ENCODE assay signal across 8 mouse cellular contexts in genomic region chr11:94988780-94989561, GRCm38 (mm10). TPM values are rescaled to one million over a fixed set of nuclear protein-coding genes. Genes with fewer than 3 reads are reported as not detected.
DNase-seq lines count a peak whose midpoint lies in the region; ATAC-seq and TF ChIP-seq lines count a peak whose summit lies in the region.

No protein-coding gene starts in this region.

- DNase-seq in layer of hippocampus, adult 2 months (ENCODE audit: low spot score in 2 of 2), result peak in 1 of 2 experiments; percentile 39
- no peak for DNase-seq in layer of hippocampus, postnatal 25 days (ENCODE audit: extremely low spot score in 1 of 2, low spot score in 1 of 2)
- peak; percentile 72 for DNase-seq in Muller cell, postnatal 12 days (ENCODE audit: inconsistent ontology term)
- peak; percentile 89 for DNase-seq in fat pad, adult 2 months (ENCODE audit: extremely low read depth, low read depth, low spot score)
- peak; percentile 58 for DNase-seq in heart, postnatal 4 days
- DNase-seq in lung, postnatal 14 days, result peak; percentile 50
- DNase-seq in left cerebral cortex, adult 9 months (ENCODE audit: low spot score in 2 of 2), result no peak

- no peak for TF ChIP-seq CTCF in layer of hippocampus, adult 2 months (conservative IDR thresholded peaks at IDR 0.05)

- H3K4me3 ChIP-seq in layer of hippocampus, adult 2 months, result peak overlapping the region; percentile 94

- H3K27ac ChIP-seq in layer of hippocampus, adult 2 months, result peak overlapping the region; percentile 100

- no peak for ATAC-seq in megakaryocyte progenitor cell, adult 5-6 weeks (replicated peaks; ENCODE audit: poor library complexity)

RNA-seq across cellular contexts. Expression of gene Ppp1r9b, which starts 1.9 kb away (rescaled TPM):
- 100 to 1,000 TPM; 967 to 974 TPM for total RNA-seq in layer of hippocampus, adult 2 months (2021)
- 100 to 1,000 TPM; 926 to 939 TPM for total RNA-seq in layer of hippocampus, postnatal 25 days (2021)
- total RNA-seq in heart, postnatal 4 days (2021), result 10 to 100 TPM; 45.3 to 46.3 TPM
- total RNA-seq in megakaryocyte progenitor cell, adult 5-6 weeks (2015), result 43.9 and 46.6 TPM in 2 replicates
- 81.9 and 107 TPM in 2 replicates for total RNA-seq in megakaryocyte progenitor cell, adult 5-6 weeks (2017)

RNA-seq across cellular contexts. Expression of gene Sgca, which starts 12.8 kb away (rescaled TPM):
- under 1 TPM in 1 of 2 experiments, not detected in 1; 0.44 TPM for total RNA-seq in layer of hippocampus, adult 2 months (2021)
- total RNA-seq in layer of hippocampus, postnatal 25 days (2021), result under 1 TPM; 0.44 to 0.45 TPM
- total RNA-seq in heart, postnatal 4 days (2021), result 10 to 100 TPM; 67.0 to 89.1 TPM
- total RNA-seq in megakaryocyte progenitor cell, adult 5-6 weeks (2015), result not detected in 2 replicates
- total RNA-seq in megakaryocyte progenitor cell, adult 5-6 weeks (2017), result not detected in 2 replicates

RNA-seq across cellular contexts. Expression of gene Samd14, which starts 20.7 kb away (rescaled TPM):
- total RNA-seq in layer of hippocampus, adult 2 months (2021), result 10 to 100 TPM; 38.9 to 40.8 TPM
- 10 to 100 TPM; 48.4 to 49.1 TPM for total RNA-seq in layer of hippocampus, postnatal 25 days (2021)
- 1 to 10 TPM; 9.1 to 9.5 TPM for total RNA-seq in heart, postnatal 4 days (2021)
- total RNA-seq in megakaryocyte progenitor cell, adult 5-6 weeks (2015), result 2.3 and 6.1 TPM in 2 replicates
- total RNA-seq in megakaryocyte progenitor cell, adult 5-6 weeks (2017), result 0.92 and 2.6 TPM in 2 replicates

RNA-seq across cellular contexts. Expression of gene Hils1, which starts 21.6 kb away (rescaled TPM):
- total RNA-seq in layer of hippocampus, adult 2 months (2021), result not detected
- not detected for total RNA-seq in layer of hippocampus, postnatal 25 days (2021)
- total RNA-seq in heart, postnatal 4 days (2021), result not detected
- total RNA-seq in megakaryocyte progenitor cell, adult 5-6 weeks (2015), result not detected in 2 replicates
- not detected in 2 replicates for total RNA-seq in megakaryocyte progenitor cell, adult 5-6 weeks (2017)

RNA-seq across cellular contexts. Expression of gene Pdk2, which starts 52.2 kb away (rescaled TPM):
- total RNA-seq in layer of hippocampus, adult 2 months (2021), result 100 to 1,000 TPM; 133 TPM
- total RNA-seq in layer of hippocampus, postnatal 25 days (2021), result 100 to 1,000 TPM; 114 to 118 TPM
- total RNA-seq in heart, postnatal 4 days (2021), result 100 to 1,000 TPM; 178 to 200 TPM
- 4.2 and 4.8 TPM in 2 replicates for total RNA-seq in megakaryocyte progenitor cell, adult 5-6 weeks (2015)
- 0.71 and 1.4 TPM in 2 replicates for total RNA-seq in megakaryocyte progenitor cell, adult 5-6 weeks (2017)

Comparison
In these comparisons a context has a peak if more than half of its experiments do, and no peak if none do; other contexts are left out.
1. DNase-seq: peak in Muller cell, postnatal 12 days (single experiment), fat pad, adult 2 months (single experiment), heart, postnatal 4 days (single experiment) and lung, postnatal 14 days (single experiment); none in layer of hippocampus, postnatal 25 days (0 of 2) and left cerebral cortex, adult 9 months (0 of 2).
2. RNA of gene Ppp1r9b, which starts 1.9 kb away (total RNA-seq): 967 to 974 TPM in layer of hippocampus, adult 2 months and 926 to 939 TPM in layer of hippocampus, postnatal 25 days; 43.9 to 107 TPM in megakaryocyte progenitor cell, adult 5-6 weeks and 45.3 to 46.3 TPM in heart, postnatal 4 days; every median in the first group is over 4 times any median in the second.
3. RNA of gene Sgca, which starts 12.8 kb away (total RNA-seq): 67.0 to 89.1 TPM in heart, postnatal 4 days; 0.44 to 0.45 TPM in layer of hippocampus, postnatal 25 days, 0.44 TPM in layer of hippocampus, adult 2 months and not detected in megakaryocyte progenitor cell, adult 5-6 weeks; every median in the first group is over 10 times any median in the second.